Mouse (Mus musculus) left cerebral cortex, postnatal 4 days (tissue): ENCODE data around the gene Lrit2. TPM values are rescaled to one million over a fixed set of nuclear protein-coding genes. Genes with fewer than 3 reads are reported as not detected.

ENCODE experiments used
- DNase-seq: peaks from one replicate; pipeline ENCODE4 v3.0.0-alpha.2; 2022
- intact Hi-C: fragments of 180-260 bp; cut with DNase I; formaldehyde crosslinking; loops from one replicate; pipeline ENCODE4 v1.15.1; 2025
- total RNA-seq, 2 experiments: library from RNA; stranded (reverse); gene quantifications; 2 replicates each; pipeline ENCODE4 v1.2.3; 2021

The Lrit2 gene
- total RNA-seq, 2 experiments from 2014 or later, result not detected

- intact Hi-C loops, result no loop called here
- DNase-seq, result peak; percentile 18
Observed at GRCm38 (mm10) chr14:37110456-37110855, 42.7 kb downstream of the Lrit2 start.

DNA sequence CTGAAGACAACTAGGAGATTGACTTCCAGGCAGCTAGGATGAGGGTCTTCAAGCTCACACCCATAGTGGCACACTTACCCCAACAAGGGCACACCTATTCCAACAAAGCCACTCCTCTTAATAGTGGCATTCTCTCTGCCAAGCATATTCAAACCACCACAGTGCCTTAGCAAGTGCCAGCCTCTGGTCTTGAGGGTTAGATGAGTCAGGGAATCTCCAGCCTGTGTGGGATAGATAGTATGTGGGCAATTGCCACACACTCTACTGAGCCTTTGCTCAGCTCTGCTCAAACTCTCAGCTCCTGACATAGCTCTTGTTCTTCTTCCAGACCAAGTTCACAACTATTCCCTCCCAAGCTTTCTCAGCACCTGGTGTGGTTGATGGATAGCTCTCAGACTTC, 43.6 kb downstream of the Lrit2 start:
- intact Hi-C loops, result no loop called here

GRCm38 (mm10) chr14:37112931-37113330, 45.2 kb downstream of the Lrit2 start:
- no peak for DNase-seq
- intact Hi-C loops, result no loop called here

More for the DNA sequence above, 43.6 kb downstream of the Lrit2 start:
- no peak for DNase-seq

DNA sequence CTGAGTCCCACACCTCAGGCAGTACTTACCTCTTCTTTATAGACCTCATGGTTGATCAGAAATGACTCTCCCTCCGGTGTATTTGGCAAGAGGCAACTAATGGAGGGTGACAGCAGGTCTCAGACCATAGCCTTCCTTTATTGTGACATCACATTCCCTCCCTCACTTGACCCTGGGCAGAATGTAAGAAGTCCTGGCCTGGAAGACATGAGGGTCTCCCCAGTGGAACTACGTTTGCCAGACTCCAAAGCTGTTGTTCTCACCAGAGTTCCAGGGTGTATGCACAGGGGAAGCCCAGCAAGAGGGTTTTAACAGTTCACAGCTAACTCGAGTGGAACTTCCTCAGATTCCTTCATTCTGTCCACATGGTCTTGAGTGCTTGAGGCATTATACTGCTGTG, 46.2 kb downstream of the Lrit2 start, which contains the start of gene 2610528A11Rik:
2610528A11Rik (minus strand) TSS at position 101 of the 400 bp plus-strand sequence.
- intact Hi-C loops, result no loop called here
- DNase-seq, result no peak

GRCm38 (mm10) chr14:37119233-37119632, 51.5 kb downstream of the Lrit2 start:
- no peak for DNase-seq
- intact Hi-C loops, result no loop called here

Other genes starting within 250 kb of the Lrit2 start
- 100 to 1,000 TPM; 123 to 124 TPM for gene Ccser2, start 99.2 kb upstream of the Lrit2 start, total RNA-seq
- not detected for gene Rgr, start 19.0 kb upstream of the Lrit2 start, total RNA-seq
- not detected for gene Lrit1, start 13.1 kb upstream of the Lrit2 start, total RNA-seq
- 10 to 100 TPM in 1 of 2 experiments, 1 to 10 TPM in 1; 9.4 to 11.5 TPM for gene Cdhr1, start 30.4 kb downstream of the Lrit2 start, total RNA-seq
- gene 2610528A11Rik, start 46.1 kb downstream of the Lrit2 start, total RNA-seq, result under 1 TPM; 0.54 to 0.72 TPM
- gene Ghitm, start 67.3 kb downstream of the Lrit2 start, total RNA-seq, result 100 to 1,000 TPM; 133 to 139 TPM